Mouse (Mus musculus): Measurements from ENCODE around the gene Kcnrg.
"Not testable (repeated sequence)": the region's sequence is repeated elsewhere in the genome, so short reads cannot be mapped to it uniquely, and the experiment has no call there.

Kcnrg gene

GRCm38 (mm10) chr14:61607157-61607556 lies at the start of gene Kcnrg:
TSS of gene Kcnrg (plus strand) at chr14:61607457.
- no peak for DNase-seq

- peak; percentile 84 for DNase-seq
Observed at GRCm38 (mm10) chr14:61558901-61559300, 48.4 kb upstream of the Kcnrg start.

GRCm38 (mm10) chr14:61559856-61560255 lies 47.4 kb upstream of the Kcnrg start:
- peak; percentile 43 for DNase-seq

GRCm38 (mm10) chr14:61566211-61566610 lies 41.0 kb upstream of the Kcnrg start:
- DNase-seq: not testable (repeated sequence)

GRCm38 (mm10) chr14:61569344-61569743 lies 37.9 kb upstream of the Kcnrg start:
- no peak for DNase-seq

GRCm38 (mm10) chr14:61571366-61571765 lies 35.9 kb upstream of the Kcnrg start:
- peak; percentile 95 for DNase-seq

- no peak for DNase-seq
Observed at GRCm38 (mm10) chr14:61572131-61572530, 35.1 kb upstream of the Kcnrg start.

GRCm38 (mm10) chr14:61575066-61575465 lies 32.2 kb upstream of the Kcnrg start:
- DNase-seq: peak; percentile 95

- DNase-seq: peak; percentile 76
Observed at GRCm38 (mm10) chr14:61575941-61576340, 31.3 kb upstream of the Kcnrg start.

- DNase-seq: peak; percentile 74
Observed at GRCm38 (mm10) chr14:61589288-61590065, 17.8 kb upstream of the Kcnrg start.

- DNase-seq: no peak
Observed at GRCm38 (mm10) chr14:61596719-61597426, 10.4 kb upstream of the Kcnrg start.

- no peak for DNase-seq
Observed at GRCm38 (mm10) chr14:61597968-61598367, 9.3 kb upstream of the Kcnrg start, which contains the start of gene Trim13. TSS of gene Trim13 (plus strand) at chr14:61598247.

- peak; percentile 99 for DNase-seq
Observed at GRCm38 (mm10) chr14:61599057-61599806, 8.0 kb upstream of the Kcnrg start.

GRCm38 (mm10) chr14:61601348-61601747 lies 5.9 kb upstream of the Kcnrg start:
- DNase-seq: no peak

GRCm38 (mm10) chr14:61603069-61603755 lies 4.0 kb upstream of the Kcnrg start:
- no peak for DNase-seq

GRCm38 (mm10) chr14:61604081-61604480 lies 3.2 kb upstream of the Kcnrg start:
- DNase-seq: no peak

GRCm38 (mm10) chr14:61606088-61606487 lies 1.2 kb upstream of the Kcnrg start:
- DNase-seq: peak; percentile 24

GRCm38 (mm10) chr14:61611766-61612165 lies 4.5 kb downstream of the Kcnrg start:
- no peak for DNase-seq

GRCm38 (mm10) chr14:61613319-61613718 lies 6.1 kb downstream of the Kcnrg start:
- DNase-seq: no peak

GRCm38 (mm10) chr14:61620371-61620770 lies 13.1 kb downstream of the Kcnrg start:
- DNase-seq: no peak

GRCm38 (mm10) chr14:61635969-61636368 lies 28.7 kb downstream of the Kcnrg start:
- DNase-seq: peak; percentile 82

- no peak for DNase-seq
Observed at GRCm38 (mm10) chr14:61642668-61643067, 35.4 kb downstream of the Kcnrg start.

- DNase-seq: peak; percentile 37
Observed at GRCm38 (mm10) chr14:61645547-61645946, 38.3 kb downstream of the Kcnrg start.

Measured in heart, adult 11 months (tissue).